Mouse (Mus musculus) liver, adult (tissue): ENCODE data around the gene Cited1.

ENCODE experiments used
- GATA4 ChIP-seq: IDR thresholded peaks from 2 replicates; pipeline ENCODE4 v1.6.1; 2014; ENCODE audit warnings: mild to moderate bottlenecking, low read length; ENCODE audit not compliant: insufficient replicate concordance

Cited1 gene

GRCm38 (mm10) chrX:102251937-102252860, at the start of gene Cited1:
TSS of gene Cited1 (minus strand) at chrX:102252181.
- TF ChIP-seq GATA4 = no peak

GRCm38 (mm10) chrX:102284889-102285288, 32.9 kb upstream of the Cited1 start:
- no peak for TF ChIP-seq GATA4

GRCm38 (mm10) chrX:102262620-102263345, 10.8 kb upstream of the Cited1 start:
- TF ChIP-seq GATA4 = no peak

GRCm38 (mm10) chrX:102259772-102260171, 7.8 kb upstream of the Cited1 start:
- TF ChIP-seq GATA4 = no peak

GRCm38 (mm10) chrX:102253892-102254291, 1.9 kb upstream of the Cited1 start:
- no peak for TF ChIP-seq GATA4

- TF ChIP-seq GATA4 = no peak
Observed at GRCm38 (mm10) chrX:102251221-102251936, 602 bp downstream of the Cited1 start.

- TF ChIP-seq GATA4 = no peak
Observed at GRCm38 (mm10) chrX:102250891-102251170, 1.1 kb downstream of the Cited1 start.

GRCm38 (mm10) chrX:102250150-102250890, 1.7 kb downstream of the Cited1 start:
- TF ChIP-seq GATA4 = no peak

- no peak for TF ChIP-seq GATA4
Observed at GRCm38 (mm10) chrX:102244334-102244733, 7.6 kb downstream of the Cited1 start.

GRCm38 (mm10) chrX:102219126-102219525, 32.9 kb downstream of the Cited1 start:
- TF ChIP-seq GATA4 = no peak
